Mouse (Mus musculus) embryonic fibroblast, embryonic 13.5 days (primary cell): Measurements from ENCODE around the gene Eif2b3.

ENCODE experiments used
- CTCF ChIP-seq: IDR thresholded peaks from 2 replicates; pipeline ENCODE4 v1.5.1; 2011; ENCODE audit warnings: mild to moderate bottlenecking, control low read depth, low read length, moderate library complexity, borderline replicate concordance; ENCODE audit not compliant: insufficient read depth
- POLR2A ChIP-seq: IDR thresholded peaks from 2 replicates; pipeline ENCODE4 v1.6.1; 2011; ENCODE audit warnings: low read depth, mild to moderate bottlenecking, control low read depth, low read length, moderate library complexity

DNA sequence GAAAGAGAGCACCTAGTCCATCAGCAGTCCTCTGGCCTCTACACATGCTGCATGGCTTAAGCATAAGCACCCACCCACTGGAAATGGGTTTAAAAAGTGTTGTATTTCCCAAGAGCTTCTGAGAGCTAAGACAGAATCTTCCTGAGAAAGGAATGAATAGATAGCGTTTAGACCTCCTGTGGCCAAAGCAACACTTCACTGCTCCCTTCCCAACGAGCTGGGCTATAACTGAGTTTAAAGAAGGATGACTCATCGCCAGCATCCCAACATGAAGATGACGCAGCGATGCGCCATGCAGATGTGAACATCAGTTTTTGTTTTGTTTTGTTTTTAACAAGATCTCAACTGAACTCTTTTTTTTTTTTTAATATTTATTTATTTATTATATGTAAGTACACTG is 5.6 kb upstream of the Eif2b3 start:
- TF ChIP-seq CTCF (no peak), POLR2A (no peak)
